Mouse (Mus musculus): ENCODE results near the gene Gm28305.

DNA sequence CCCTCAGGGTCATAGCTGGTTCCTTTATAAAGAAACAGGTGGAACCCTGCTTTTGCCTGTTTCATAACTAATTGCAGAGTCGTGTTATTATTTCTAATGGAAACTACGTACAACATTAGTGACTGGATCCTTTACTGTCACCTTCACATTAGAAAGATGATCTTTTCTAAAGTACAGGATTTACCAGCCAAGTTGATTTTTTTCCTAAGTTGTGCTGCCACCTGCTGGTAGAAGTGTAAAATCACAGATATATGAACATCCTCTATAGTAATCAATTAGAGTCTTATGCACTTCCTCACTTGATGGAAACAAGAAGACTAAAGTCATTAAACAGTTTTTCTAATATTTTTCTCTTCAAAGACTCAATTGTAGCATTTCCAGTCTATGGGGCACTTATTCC, 44.0 kb upstream of the Gm28305 start:
- TF ChIP-seq CTCF (IDR thresholded peaks at IDR 0.05; ENCODE audit: low read depth) = peak; percentile 66
- TF ChIP-seq EP300 (IDR thresholded peaks at IDR 0.05; ENCODE audit: low read depth) = no peak
